In the genomic region with DNA sequence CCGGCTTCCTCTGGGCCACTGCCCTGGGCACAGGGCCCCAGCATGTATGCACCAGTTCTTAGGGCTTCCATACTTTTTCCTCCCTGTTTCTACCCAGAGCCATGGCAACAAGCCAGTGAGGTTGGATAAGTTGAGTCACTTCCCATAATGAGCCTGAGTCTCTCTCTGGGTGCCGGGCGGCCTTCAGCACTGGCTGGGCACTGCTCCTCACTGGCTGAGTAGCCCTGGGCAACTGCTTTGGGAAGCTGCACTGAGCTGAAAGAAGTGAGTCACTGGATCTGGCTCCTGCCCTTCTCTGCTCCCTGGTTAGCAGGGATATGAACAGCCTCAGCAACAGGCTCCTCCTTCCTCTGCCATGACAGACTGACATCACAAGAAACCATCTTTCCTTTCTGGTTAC, we compare ENCODE assay signal across 8 mouse cellular contexts. TPM values are rescaled to one million over a fixed set of nuclear protein-coding genes. Genes with fewer than 3 reads are reported as not detected.
DNase-seq lines count a peak whose midpoint lies in the region; ATAC-seq and TF ChIP-seq lines count a peak whose summit lies in the region.

No protein-coding gene starts in this region.

- ATAC-seq in liver, embryonic 12.5 days = no peak
- no peak for ATAC-seq in midbrain, embryonic 16.5 days

- 91% methylated on average over 3 of the region's 3 CpGs for WGBS in liver, embryonic 12.5 days (ENCODE audit: insufficient replicate concordance)
- 96% methylated on average over 3 of the region's 3 CpGs for WGBS in thymus, adult 2 months
- WGBS in midbrain, embryonic 16.5 days = 98% methylated on average over 3 of the region's 3 CpGs

- DNase-seq in layer of hippocampus, adult 2 months (ENCODE audit: low spot score in 2 of 2) = no peak
- no peak for DNase-seq in layer of hippocampus, postnatal 25 days (ENCODE audit: extremely low spot score in 1 of 2, low spot score in 1 of 2)
- DNase-seq in adrenal gland, adult 2 months = peak; percentile 93
- DNase-seq in gastrocnemius, adult 2 months = peak; percentile 71
- DNase-seq in thymus, adult 2 months = no peak
- DNase-seq in spleen, postnatal 14 days (ENCODE audit: low spot score in 2 of 2) = no peak

- H3K9ac ChIP-seq in liver, embryonic 12.5 days = peak overlapping the region; percentile 97
- no peak overlapping the region for H3K9ac ChIP-seq in midbrain, embryonic 16.5 days (ENCODE audit: low read depth, low read length)

- no peak for TF ChIP-seq POLR2A in thymus, adult 2 months (IDR thresholded peaks at IDR 0.05; ENCODE audit: control insufficient read depth, extremely low read depth, insufficient read depth, low read length, poor library complexity)

- peaks cover 94% of the 10 kb centered on the region for H3K4me1 ChIP-seq in liver, embryonic 12.5 days
- H3K4me1 ChIP-seq in thymus, adult 2 months (replicated peaks; ENCODE audit: control insufficient read depth, insufficient read depth, low read length) = peaks cover 5% of the 10 kb centered on the region
- peaks cover 8% of the 10 kb centered on the region for H3K4me1 ChIP-seq in midbrain, embryonic 16.5 days (ENCODE audit: control insufficient read depth, insufficient read depth, low read length)

- H3K4me2 ChIP-seq in liver, embryonic 12.5 days = peak overlapping the region; percentile 95
- no peak overlapping the region for H3K4me2 ChIP-seq in midbrain, embryonic 16.5 days (ENCODE audit: low read length)

- no peak for TF ChIP-seq CTCF in layer of hippocampus, adult 2 months (conservative IDR thresholded peaks at IDR 0.05)
- no peak for TF ChIP-seq CTCF in gastrocnemius, adult 2 months (IDR thresholded peaks at IDR 0.05)
- no peak for TF ChIP-seq CTCF in thymus, adult 2 months (IDR thresholded peaks at IDR 0.05; ENCODE audit: borderline replicate concordance, control insufficient read depth, extremely low read depth, insufficient read depth, low read length, poor library complexity)

- H3K36me3 ChIP-seq in liver, embryonic 12.5 days = peaks cover 70% of the 10 kb centered on the region
- no peaks in the 10 kb centered on the region; the same call in 1 of the 2 replicates for H3K36me3 ChIP-seq in thymus, adult 2 months (ENCODE audit: control insufficient read depth, insufficient read depth, low read length)
- peaks cover 6% of the 10 kb centered on the region; the same call in 1 of the 2 replicates for H3K36me3 ChIP-seq in midbrain, embryonic 16.5 days (ENCODE audit: control insufficient read depth, insufficient read depth, low read length)

- H3K27ac ChIP-seq in layer of hippocampus, adult 2 months = peak overlapping the region; percentile 61
- peak overlapping the region; percentile 83 for H3K27ac ChIP-seq in gastrocnemius, adult 2 months
- peak overlapping the region; percentile 95 for H3K27ac ChIP-seq in liver, embryonic 12.5 days
- no peak overlapping the region for H3K27ac ChIP-seq in thymus, adult 2 months (ENCODE audit: control insufficient read depth, insufficient read depth, low read length)
- H3K27ac ChIP-seq in midbrain, embryonic 16.5 days (ENCODE audit: low read length) = no peak overlapping the region

- H3K27me3 ChIP-seq in liver, embryonic 12.5 days (replicated peaks) = no peaks in the 10 kb centered on the region
- no peaks in the 10 kb centered on the region for H3K27me3 ChIP-seq in thymus, adult 2 months (ENCODE audit: control insufficient read depth, insufficient read depth, low read length)
- H3K27me3 ChIP-seq in midbrain, embryonic 16.5 days (ENCODE audit: control insufficient read depth, insufficient read depth, low read depth, low read length) = no peaks in the 10 kb centered on the region

- intact Hi-C loops in gastrocnemius, adult 2 months (cut with DNase I) = no loop called here

- no peak overlapping the region for H3K4me3 ChIP-seq in layer of hippocampus, adult 2 months
- peak overlapping the region; percentile 45 for H3K4me3 ChIP-seq in gastrocnemius, adult 2 months
- H3K4me3 ChIP-seq in liver, embryonic 12.5 days = peak overlapping the region; percentile 94
- H3K4me3 ChIP-seq in thymus, adult 2 months (ENCODE audit: control insufficient read depth, insufficient read depth, low read length) = no peak overlapping the region
- no peak overlapping the region for H3K4me3 ChIP-seq in midbrain, embryonic 16.5 days (ENCODE audit: low read depth, low read length)

- no peaks in the 10 kb centered on the region for H3K9me3 ChIP-seq in liver, embryonic 12.5 days (replicated peaks)
- no peaks in the 10 kb centered on the region for H3K9me3 ChIP-seq in midbrain, embryonic 16.5 days (replicated peaks; ENCODE audit: control insufficient read depth, low read length, poor library complexity, severe bottlenecking)

RNA-seq across cellular contexts. Expression of a gene that starts 5.8 kb away (rescaled TPM):
- total RNA-seq in layer of hippocampus, adult 2 months (2021) = 10 to 100 TPM; 63.7 to 65.6 TPM
- total RNA-seq in layer of hippocampus, postnatal 25 days (2021) = 10 to 100 TPM; 59.9 to 62.0 TPM
- total RNA-seq in adrenal gland, adult 2 months (2021) = 100 to 1,000 TPM; 310 to 426 TPM
- 461 and 645 TPM in 2 replicates for polyA plus RNA-seq in adrenal gland, adult 2 months (2012; rRNA removed)
- total RNA-seq in gastrocnemius, adult 2 months (2021) = 10 to 100 TPM; 39.2 to 43.1 TPM
- 151 and 172 TPM in 2 replicates for polyA plus RNA-seq in liver, embryonic 12.5 days (2016; fragmentation: Nextera tagmentation; extraction: Ambion mirVana)
- 60.5 and 61.7 TPM in 2 replicates for polyA plus RNA-seq in thymus, adult 2 months (2012; rRNA removed)
- polyA plus RNA-seq in midbrain, embryonic 16.5 days (2015; fragmentation: Nextera tagmentation; extraction: Ambion mirVana) = 107 and 121 TPM in 2 replicates

RNA-seq across cellular contexts. Expression of a gene that starts 17.5 kb away (rescaled TPM):
- total RNA-seq in layer of hippocampus, adult 2 months (2021) = 10 to 100 TPM; 90.5 to 91.5 TPM
- 10 to 100 TPM; 88.1 to 89.3 TPM for total RNA-seq in layer of hippocampus, postnatal 25 days (2021)
- 10 to 100 TPM; 89.7 to 96.8 TPM for total RNA-seq in adrenal gland, adult 2 months (2021)
- 43.0 and 55.4 TPM in 2 replicates for polyA plus RNA-seq in adrenal gland, adult 2 months (2012; rRNA removed)
- total RNA-seq in gastrocnemius, adult 2 months (2021) = 10 to 100 TPM; 16.0 to 16.3 TPM
- 83.0 and 86.7 TPM in 2 replicates for polyA plus RNA-seq in liver, embryonic 12.5 days (2016; fragmentation: Nextera tagmentation; extraction: Ambion mirVana)
- polyA plus RNA-seq in thymus, adult 2 months (2012; rRNA removed) = 108 and 123 TPM in 2 replicates
- 140 and 145 TPM in 2 replicates for polyA plus RNA-seq in midbrain, embryonic 16.5 days (2015; fragmentation: Nextera tagmentation; extraction: Ambion mirVana)

RNA-seq across cellular contexts. Expression of a gene that starts 44.0 kb away (rescaled TPM):
- 100 to 1,000 TPM; 144 to 151 TPM for total RNA-seq in layer of hippocampus, adult 2 months (2021)
- 100 to 1,000 TPM; 144 to 161 TPM for total RNA-seq in layer of hippocampus, postnatal 25 days (2021)
- 100 to 1,000 TPM; 123 to 167 TPM for total RNA-seq in adrenal gland, adult 2 months (2021)
- polyA plus RNA-seq in adrenal gland, adult 2 months (2012; rRNA removed) = 128 and 179 TPM in 2 replicates
- 10 to 100 TPM; 34.3 to 41.3 TPM for total RNA-seq in gastrocnemius, adult 2 months (2021)
- 36.5 and 42.3 TPM in 2 replicates for polyA plus RNA-seq in liver, embryonic 12.5 days (2016; fragmentation: Nextera tagmentation; extraction: Ambion mirVana)
- polyA plus RNA-seq in thymus, adult 2 months (2012; rRNA removed) = 168 and 179 TPM in 2 replicates
- 90.6 and 93.0 TPM in 2 replicates for polyA plus RNA-seq in midbrain, embryonic 16.5 days (2015; fragmentation: Nextera tagmentation; extraction: Ambion mirVana)

Comparison
In these comparisons a context has a peak if more than half of its experiments do, and no peak if none do; other contexts are left out.
1. DNase-seq: peak in adrenal gland, adult 2 months (single experiment) and gastrocnemius, adult 2 months (single experiment); none in layer of hippocampus, adult 2 months (0 of 2), layer of hippocampus, postnatal 25 days (0 of 2), thymus, adult 2 months (single experiment) and spleen, postnatal 14 days (0 of 2).
2. H3K27ac ChIP-seq: peak in layer of hippocampus, adult 2 months (single experiment), gastrocnemius, adult 2 months (single experiment) and liver, embryonic 12.5 days (single experiment); none in thymus, adult 2 months (single experiment) and midbrain, embryonic 16.5 days (single experiment).
3. H3K4me3 ChIP-seq: peak in gastrocnemius, adult 2 months (single experiment) and liver, embryonic 12.5 days (single experiment); none in layer of hippocampus, adult 2 months (single experiment), thymus, adult 2 months (single experiment) and midbrain, embryonic 16.5 days (single experiment).
4. RNA of a gene that starts 5.8 kb away (total RNA-seq): 310 to 426 TPM in adrenal gland, adult 2 months; 63.7 to 65.6 TPM in layer of hippocampus, adult 2 months, 59.9 to 62.0 TPM in layer of hippocampus, postnatal 25 days and 39.2 to 43.1 TPM in gastrocnemius, adult 2 months; every median in the first group is over 4 times any median in the second.
5. RNA of a gene that starts 17.5 kb away (total RNA-seq): 89.7 to 96.8 TPM in adrenal gland, adult 2 months, 90.5 to 91.5 TPM in layer of hippocampus, adult 2 months and 88.1 to 89.3 TPM in layer of hippocampus, postnatal 25 days; 16.0 to 16.3 TPM in gastrocnemius, adult 2 months; every median in the first group is over 4 times any median in the second.